Mouse (Mus musculus): ENCODE results near the gene Preb. TPM values are rescaled to one million over a fixed set of nuclear protein-coding genes. Genes with fewer than 3 reads are reported as not detected.

Preb gene
- polyA plus RNA-seq, 1 experiment from 2014 or later: 103 TPM

DNA sequence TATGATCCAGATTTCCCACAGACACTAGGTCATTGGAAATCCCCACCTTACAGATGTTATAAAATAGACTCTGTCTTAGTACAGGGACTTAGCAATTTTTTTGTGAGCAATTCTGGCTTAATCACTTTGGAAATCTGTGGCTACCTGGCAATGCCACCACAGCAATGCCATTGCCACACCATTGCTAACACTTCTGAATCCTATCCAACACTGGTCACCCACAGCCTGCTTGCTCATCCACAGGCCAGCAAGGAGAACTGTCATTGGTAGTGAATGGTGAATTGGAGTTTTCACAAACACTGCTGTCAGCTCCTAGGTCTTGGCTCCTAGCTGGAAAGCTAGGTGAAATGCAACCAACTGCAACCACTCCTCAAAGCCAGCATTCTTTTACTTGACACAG lies 49.7 kb downstream of the Preb start:
- H3K9me3 ChIP-seq (replicated peaks; ENCODE audit: low read length): no peaks in the 10 kb centered on the region
- DNase-seq (ENCODE audit: low spot score) (no peak), ATAC-seq (replicated peaks; ENCODE audit: low FRiP score, low read depth) (no peak)
- no peaks in the 10 kb centered on the region for H3K36me3 ChIP-seq (ENCODE audit: insufficient read depth, low read length)
- no peak overlapping the region for H3K4me3 ChIP-seq (replicated peaks; ENCODE audit: low read depth, low read length)
- no peak for TF ChIP-seq CTCF (IDR thresholded peaks at IDR 0.05; ENCODE audit: low read depth)
- peak overlapping the region; percentile 93 for H3K27ac ChIP-seq
- no peaks in the 10 kb centered on the region for H3K27me3 ChIP-seq (ENCODE audit: insufficient read depth, low read length)
- H3K9ac ChIP-seq (ENCODE audit: low read depth, low read length): no peak overlapping the region
- H3K4me1 ChIP-seq (replicated peaks; ENCODE audit: insufficient read depth, low read length): peaks cover 36% of the 10 kb centered on the region
- H3K4me2 ChIP-seq (ENCODE audit: low read length): no peak overlapping the region

DNA sequence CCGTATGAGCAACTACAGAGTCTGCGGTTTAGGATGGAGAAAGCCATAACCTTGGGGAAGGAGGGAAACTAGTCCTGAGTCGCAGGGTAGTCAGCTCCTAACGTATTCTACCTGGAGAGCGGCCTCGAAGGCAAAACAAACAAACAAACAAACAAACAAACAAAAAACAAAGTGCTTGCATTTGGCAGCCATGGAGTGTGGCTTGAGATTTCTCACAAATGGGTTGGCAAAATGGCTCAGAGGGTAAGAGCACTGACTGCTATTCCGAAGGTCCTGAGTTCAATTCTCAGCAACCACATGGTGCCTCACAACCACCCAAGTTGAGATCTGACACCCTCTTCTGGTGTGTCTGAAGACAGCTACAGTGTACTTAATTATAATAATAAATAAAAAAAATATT lies 50.3 kb downstream of the Preb start:
- no peak for ATAC-seq (replicated peaks; ENCODE audit: low FRiP score, low read depth)
- WGBS: 71% methylated on average over 7 of the region's 7 CpGs
- Histone ChIP-seq H3K4me3 (replicated peaks; ENCODE audit: low read depth, low read length) (no peak overlapping the region), H3K9me3 (replicated peaks; ENCODE audit: low read length) (no peaks in the 10 kb centered on the region), H3K4me2 (ENCODE audit: low read length) (no peak overlapping the region), H3K4me1 (replicated peaks; ENCODE audit: insufficient read depth, low read length) (peaks cover 36% of the 10 kb centered on the region), H3K27ac (peak overlapping the region; percentile 95), H3K27me3 (ENCODE audit: insufficient read depth, low read length) (no peaks in the 10 kb centered on the region), H3K9ac (ENCODE audit: low read depth, low read length) (no peak overlapping the region), H3K36me3 (ENCODE audit: insufficient read depth, low read length) (0 out of 2 replicates have a peak, but pooled peaks cover 5% of the 10 kb centered on the region)
- DNase-seq (ENCODE audit: low spot score): no peak
- TF ChIP-seq CTCF (IDR thresholded peaks at IDR 0.05; ENCODE audit: low read depth): no peak

DNA sequence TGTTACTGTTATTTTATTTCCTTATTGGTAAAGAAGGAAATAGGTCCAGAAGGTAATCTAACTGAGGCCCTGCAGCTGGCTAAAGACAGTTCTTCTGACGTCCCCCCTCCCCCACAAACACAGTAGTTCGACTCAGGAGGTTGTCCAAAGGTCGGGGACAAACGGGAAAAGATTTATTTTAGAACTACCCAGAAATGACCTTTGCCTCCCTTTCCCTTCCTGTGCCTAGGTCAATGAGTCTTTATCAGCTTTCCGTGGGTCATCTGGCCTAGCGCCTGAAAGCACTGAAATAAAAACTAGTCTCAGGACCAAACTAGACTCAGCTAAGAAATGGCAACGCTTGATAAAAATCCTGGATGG lies 50.9 kb downstream of the Preb start:
- H3K9me3 ChIP-seq (replicated peaks; ENCODE audit: low read length): no peaks in the 10 kb centered on the region
- ATAC-seq (replicated peaks; ENCODE audit: low FRiP score, low read depth): no peak

DNA sequence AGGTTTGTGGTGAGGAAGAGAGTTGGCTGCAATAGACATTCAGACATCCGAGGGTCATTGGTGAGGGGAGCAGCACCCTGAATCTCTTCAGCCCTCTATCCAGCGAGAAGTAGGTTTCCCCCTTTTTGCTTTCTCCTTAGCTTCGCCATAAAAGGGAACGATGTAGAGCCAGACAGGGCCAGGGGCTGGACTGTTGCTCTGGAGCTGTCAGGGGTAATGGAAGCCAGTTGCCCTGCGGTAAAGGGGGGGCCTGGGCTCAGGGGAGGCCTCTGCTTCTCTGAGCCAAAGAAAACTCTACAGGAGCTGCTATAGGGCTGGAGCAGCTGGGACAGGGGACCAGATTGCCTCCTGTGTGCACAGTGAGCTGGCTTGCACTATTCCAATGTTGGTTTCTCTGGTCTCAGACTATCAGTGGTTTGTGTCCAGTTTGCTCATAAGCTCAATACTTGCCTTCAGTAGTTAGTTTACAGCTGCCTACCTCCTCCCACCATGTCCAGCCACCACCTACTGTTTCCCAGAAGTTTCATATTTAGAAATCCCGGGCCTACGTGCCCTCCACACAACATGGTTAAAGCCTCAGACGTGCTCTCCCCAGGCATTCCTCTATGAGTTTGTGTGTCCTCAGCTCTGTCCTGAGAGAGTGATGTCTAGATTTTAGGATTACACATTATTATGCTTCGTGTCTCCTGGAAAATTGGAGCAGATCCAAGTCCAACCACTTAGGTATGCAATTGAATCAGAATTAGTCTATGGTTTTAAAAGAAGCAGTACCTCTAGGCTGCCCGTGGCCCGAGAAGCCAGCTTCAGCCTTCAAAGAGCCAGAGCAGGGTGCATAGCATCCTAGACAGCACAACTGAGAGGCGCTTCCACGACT lies 51.5 kb downstream of the Preb start:
- H3K9ac ChIP-seq (ENCODE audit: low read depth, low read length): peak overlapping the region; percentile 64; the same call in 1 of the 2 replicates
- peak overlapping the region; percentile 95 for H3K27ac ChIP-seq
- peak overlapping the region; percentile 67 for H3K4me3 ChIP-seq (replicated peaks; ENCODE audit: low read depth, low read length)
- peaks cover 36% of the 10 kb centered on the region for H3K4me1 ChIP-seq (replicated peaks; ENCODE audit: insufficient read depth, low read length)
- ATAC-seq (replicated peaks; ENCODE audit: low FRiP score, low read depth): 0 out of 2 replicates have a peak, but pooled peaks have one; percentile 17
- H3K9me3 ChIP-seq (replicated peaks; ENCODE audit: low read length): no peaks in the 10 kb centered on the region
- peaks cover 16% of the 10 kb centered on the region; the same call in 1 of the 2 replicates for H3K36me3 ChIP-seq (ENCODE audit: insufficient read depth, low read length)
- H3K4me2 ChIP-seq (ENCODE audit: low read length): peak overlapping the region; percentile 93
- TF ChIP-seq CTCF (IDR thresholded peaks at IDR 0.05; ENCODE audit: low read depth): no peak
- WGBS: 26% methylated on average over 13 of the region's 13 CpGs
- no peaks in the 10 kb centered on the region for H3K27me3 ChIP-seq (ENCODE audit: insufficient read depth, low read length)
- DNase-seq (ENCODE audit: low spot score): peak; percentile 84

More for the DNA sequence above, 50.9 kb downstream of the Preb start:
- H3K27ac ChIP-seq: peak overlapping the region; percentile 95
- peaks cover 11% of the 10 kb centered on the region; the same call in 1 of the 2 replicates for H3K36me3 ChIP-seq (ENCODE audit: insufficient read depth, low read length)
- WGBS: 16% methylated on average over 7 of the region's 7 CpGs
- H3K27me3 ChIP-seq (ENCODE audit: insufficient read depth, low read length): no peaks in the 10 kb centered on the region
- no peak for TF ChIP-seq CTCF (IDR thresholded peaks at IDR 0.05; ENCODE audit: low read depth)
- H3K4me3 ChIP-seq (replicated peaks; ENCODE audit: low read depth, low read length): no peak overlapping the region
- DNase-seq (ENCODE audit: low spot score): peak; percentile 70
- H3K4me2 ChIP-seq (ENCODE audit: low read length): no peak overlapping the region; the same call in 1 of the 2 replicates
- peaks cover 36% of the 10 kb centered on the region for H3K4me1 ChIP-seq (replicated peaks; ENCODE audit: insufficient read depth, low read length)
- H3K9ac ChIP-seq (ENCODE audit: low read depth, low read length): 0 out of 2 replicates have a peak overlapping the region, but pooled peaks have one; percentile 0

DNA sequence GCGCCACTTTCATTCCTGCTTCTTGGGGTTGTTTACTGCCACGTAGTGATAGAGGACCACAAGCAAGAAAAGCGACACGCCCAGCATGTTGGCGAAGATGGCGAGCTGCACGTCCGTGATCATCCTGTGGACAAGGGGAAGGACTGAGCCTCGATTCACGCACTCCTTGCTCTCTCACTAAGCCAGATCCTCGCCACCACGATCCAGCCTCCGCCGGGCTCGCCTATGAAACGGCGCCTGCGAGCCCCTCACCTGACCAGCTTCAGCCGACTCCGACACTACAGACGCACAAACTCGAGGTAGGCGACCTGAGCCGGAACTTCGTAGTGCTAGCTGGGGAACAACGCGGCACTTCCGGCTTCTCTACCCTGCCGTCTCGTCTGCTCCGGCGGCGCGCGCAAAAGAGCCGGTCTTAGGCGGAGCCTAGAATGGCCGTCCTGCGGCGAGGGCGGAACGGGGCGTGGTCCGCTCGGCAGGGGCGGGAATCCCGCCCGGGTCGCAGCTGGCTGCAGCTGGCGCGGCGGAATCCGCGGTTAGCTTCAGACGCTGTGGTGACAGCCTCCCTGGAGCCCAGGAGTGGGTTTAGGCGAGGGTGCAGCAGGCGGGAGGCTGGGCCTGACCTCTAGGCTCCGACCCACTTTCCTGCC lies 52.6 kb downstream of the Preb start, which contains the start of gene Ost4:
TSS of gene Ost4 (minus strand) at position 376 of the 647 bp plus-strand sequence.
- Histone ChIP-seq H3K4me1 (replicated peaks; ENCODE audit: insufficient read depth, low read length) (peaks cover 31% of the 10 kb centered on the region), H3K4me2 (ENCODE audit: low read length) (peak within 1 kb of the TSS; percentile 93), H3K27ac (peak within 1 kb of the TSS; percentile 95), H3K27me3 (ENCODE audit: insufficient read depth, low read length) (no peaks in the 10 kb centered on the region), H3K9me3 (replicated peaks; ENCODE audit: low read length) (no peaks in the 10 kb centered on the region), H3K36me3 (ENCODE audit: insufficient read depth, low read length) (peaks cover 22% of the 10 kb centered on the region; the same call in 1 of the 2 replicates), H3K4me3 (replicated peaks; ENCODE audit: low read depth, low read length) (peak within 1 kb of the TSS; percentile 67), H3K9ac (ENCODE audit: low read depth, low read length) (peak within 1 kb of the TSS; percentile 64)
- ATAC-seq (replicated peaks; ENCODE audit: low FRiP score, low read depth): peak; percentile 92
- DNase-seq (ENCODE audit: low spot score): peak; percentile 97
- TF ChIP-seq CTCF (IDR thresholded peaks at IDR 0.05; ENCODE audit: low read depth): no peak
- under 1% methylated on average over 58 of the region's 58 CpGs for WGBS

DNA sequence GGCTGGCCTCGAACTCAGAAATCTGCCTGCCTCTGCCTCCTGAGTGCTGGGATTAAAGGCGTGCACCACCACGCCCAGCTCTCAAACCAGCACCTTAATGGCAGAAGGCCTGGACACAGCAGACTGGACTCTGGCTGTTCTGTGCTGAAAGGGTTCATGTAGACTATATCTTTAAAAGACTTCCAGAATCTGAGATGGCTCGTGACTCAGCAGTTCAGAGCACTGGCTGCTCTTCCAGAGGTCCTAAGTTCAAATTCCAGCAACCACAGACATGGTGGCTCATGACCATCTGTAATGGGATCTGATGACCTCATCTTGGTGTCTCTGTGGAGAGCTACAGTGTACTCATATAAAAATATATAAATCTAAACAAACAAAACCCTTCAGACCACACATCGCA lies 58.3 kb downstream of the Preb start:
- ATAC-seq (replicated peaks; ENCODE audit: low FRiP score, low read depth): peak; percentile 60
- peaks cover 9% of the 10 kb centered on the region for H3K4me1 ChIP-seq (replicated peaks; ENCODE audit: insufficient read depth, low read length)
- DNase-seq (ENCODE audit: low spot score): peak; percentile 31
- no peak overlapping the region for H3K4me2 ChIP-seq (ENCODE audit: low read length)
- WGBS: 86% methylated on average over 5 of the region's 5 CpGs
- no peak for TF ChIP-seq CTCF (IDR thresholded peaks at IDR 0.05; ENCODE audit: low read depth)
- H3K27me3 ChIP-seq (ENCODE audit: insufficient read depth, low read length): no peaks in the 10 kb centered on the region
- no peak overlapping the region for H3K27ac ChIP-seq
- H3K9ac ChIP-seq (ENCODE audit: low read depth, low read length): no peak overlapping the region
- H3K9me3 ChIP-seq (replicated peaks; ENCODE audit: low read length): no peaks in the 10 kb centered on the region
- H3K4me3 ChIP-seq (replicated peaks; ENCODE audit: low read depth, low read length): no peak overlapping the region
- peaks cover 33% of the 10 kb centered on the region for H3K36me3 ChIP-seq (ENCODE audit: insufficient read depth, low read length)

Other genes with a start within 250 kb of the Preb start
- 1.7 and 2.1 TPM in 2 replicates for gene Dpysl5, start 248.8 kb downstream of the Preb start, polyA plus RNA-seq (2015; fragmentation: Nextera tagmentation; extraction: Ambion mirVana)
- 20.6 and 23.0 TPM in 2 replicates for gene Mapre3, start 145.7 kb downstream of the Preb start, polyA plus RNA-seq (2015; fragmentation: Nextera tagmentation; extraction: Ambion mirVana)
- gene Tmem214, start 92.3 kb downstream of the Preb start, polyA plus RNA-seq (2015; fragmentation: Nextera tagmentation; extraction: Ambion mirVana): 67.3 and 74.5 TPM in 2 replicates
- gene Agbl5, start 71.7 kb downstream of the Preb start, polyA plus RNA-seq (2015; fragmentation: Nextera tagmentation; extraction: Ambion mirVana): 17.3 and 17.5 TPM in 2 replicates
- gene Ost4, start 52.6 kb downstream of the Preb start, polyA plus RNA-seq (2015; fragmentation: Nextera tagmentation; extraction: Ambion mirVana): 466 and 517 TPM in 2 replicates
- 204 and 226 TPM in 2 replicates for gene Emilin1, start 47.0 kb downstream of the Preb start, polyA plus RNA-seq (2015; fragmentation: Nextera tagmentation; extraction: Ambion mirVana)
- 68.9 and 70.6 TPM in 2 replicates for gene Khk, start 38.9 kb downstream of the Preb start, polyA plus RNA-seq (2015; fragmentation: Nextera tagmentation; extraction: Ambion mirVana)
- 47.4 and 52.2 TPM in 2 replicates for gene Cgref1, start 14.8 kb downstream of the Preb start, polyA plus RNA-seq (2015; fragmentation: Nextera tagmentation; extraction: Ambion mirVana)
- gene Tcf23, start 8.3 kb upstream of the Preb start, polyA plus RNA-seq (2015; fragmentation: Nextera tagmentation; extraction: Ambion mirVana): 2.2 and 2.3 TPM in 2 replicates
- gene Atraid, start 88.0 kb upstream of the Preb start, polyA plus RNA-seq (2015; fragmentation: Nextera tagmentation; extraction: Ambion mirVana): 271 and 290 TPM in 2 replicates
- gene Slc5a6, start 88.6 kb upstream of the Preb start, polyA plus RNA-seq (2015; fragmentation: Nextera tagmentation; extraction: Ambion mirVana): 13.4 and 15.1 TPM in 2 replicates
- gene Cad, start 94.4 kb upstream of the Preb start, polyA plus RNA-seq (2015; fragmentation: Nextera tagmentation; extraction: Ambion mirVana): 11.8 and 13.9 TPM in 2 replicates
- gene Dnajc5g, start 145.9 kb upstream of the Preb start, polyA plus RNA-seq (2015; fragmentation: Nextera tagmentation; extraction: Ambion mirVana): not detected in 2 replicates
- 1.1 TPM in 2 replicates for gene Slc30a3, start 147.9 kb upstream of the Preb start, polyA plus RNA-seq (2015; fragmentation: Nextera tagmentation; extraction: Ambion mirVana)
- not detected in 2 replicates for gene Trim54, start 156.4 kb upstream of the Preb start, polyA plus RNA-seq (2015; fragmentation: Nextera tagmentation; extraction: Ambion mirVana)
- 0.31 TPM in 1 of 2 replicates, not detected in the other for gene Ucn, start 178.5 kb upstream of the Preb start, polyA plus RNA-seq (2015; fragmentation: Nextera tagmentation; extraction: Ambion mirVana)
- gene Mpv17, start 193.9 kb upstream of the Preb start, polyA plus RNA-seq (2015; fragmentation: Nextera tagmentation; extraction: Ambion mirVana): 45.3 and 56.0 TPM in 2 replicates
- gene Gm29609, start 219.6 kb upstream of the Preb start, polyA plus RNA-seq (2015; fragmentation: Nextera tagmentation; extraction: Ambion mirVana): 0.53 and 0.73 TPM in 2 replicates
- gene Gtf3c2, start 219.8 kb upstream of the Preb start, polyA plus RNA-seq (2015; fragmentation: Nextera tagmentation; extraction: Ambion mirVana): 42.5 and 47.6 TPM in 2 replicates
- gene Snx17, start 232.9 kb upstream of the Preb start, polyA plus RNA-seq (2015; fragmentation: Nextera tagmentation; extraction: Ambion mirVana): 122 and 134 TPM in 2 replicates
- gene Eif2b4, start 233.1 kb upstream of the Preb start, polyA plus RNA-seq (2015; fragmentation: Nextera tagmentation; extraction: Ambion mirVana): 62.8 and 66.8 TPM in 2 replicates
- gene Zfp513, start 241.9 kb upstream of the Preb start, polyA plus RNA-seq (2015; fragmentation: Nextera tagmentation; extraction: Ambion mirVana): 7.2 and 8.9 TPM in 2 replicates